Mouse (Mus musculus): Measurements from ENCODE around the gene Fem1a.

The Fem1a gene

DNA sequence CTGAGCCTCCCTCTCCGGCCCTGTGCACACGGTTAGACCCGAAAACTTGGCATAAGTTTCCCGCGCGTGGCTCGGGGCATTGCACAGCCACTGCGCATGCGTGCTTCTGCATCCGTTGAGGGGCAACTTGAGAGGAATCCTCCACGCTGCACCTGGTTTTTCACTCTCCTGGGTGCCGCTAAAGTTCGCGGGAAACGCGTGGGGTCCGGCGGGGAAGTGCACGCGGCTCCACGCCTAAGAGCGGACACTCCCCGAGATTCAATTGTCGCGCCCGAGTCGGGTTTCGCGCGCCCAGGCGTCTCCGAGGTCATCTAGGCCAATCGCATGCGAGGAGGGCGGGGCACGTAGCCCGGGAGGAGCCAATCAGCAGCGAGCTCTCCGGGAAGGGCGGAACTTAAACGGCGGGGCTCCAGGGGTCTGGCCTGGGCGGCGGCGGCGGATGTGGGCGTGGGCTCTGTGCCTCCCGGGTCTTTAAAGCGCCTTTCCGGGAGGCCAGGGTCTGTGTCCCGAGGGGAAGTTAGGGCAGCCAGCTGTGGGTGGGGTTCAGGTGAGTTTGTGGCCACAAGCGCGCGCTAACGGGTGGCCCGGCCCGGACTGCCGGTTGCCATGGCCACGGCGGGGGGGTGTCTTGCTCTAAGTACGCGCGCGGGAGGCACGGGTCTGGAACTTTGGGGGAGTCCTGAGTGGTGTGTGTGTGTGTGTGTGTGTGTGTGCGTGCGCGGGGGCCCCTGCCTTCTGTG is 47.4 kb downstream of the Fem1a start:
- peak; percentile 98 for DNase-seq (ENCODE audit: low spot score)

DNA sequence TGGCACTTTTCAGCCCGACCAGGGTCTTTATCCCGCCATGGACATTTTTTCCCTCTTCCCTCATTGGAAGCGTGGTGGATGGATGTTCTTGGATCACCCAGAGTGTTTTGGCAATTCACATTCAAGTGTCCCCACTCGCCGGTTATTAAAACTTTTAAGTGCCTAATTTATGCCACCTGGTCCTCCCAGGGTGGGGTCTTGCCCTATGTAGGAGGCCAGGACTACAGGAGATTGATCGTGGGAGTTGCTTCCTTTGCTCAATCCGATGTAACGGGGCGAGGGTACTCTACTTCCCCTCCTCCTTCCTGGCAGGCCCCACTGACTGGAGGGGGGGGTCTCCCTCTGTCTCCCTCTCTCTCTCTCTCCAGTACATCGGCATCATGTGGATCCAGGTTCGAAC is 48.1 kb downstream of the Fem1a start:
- DNase-seq (ENCODE audit: low spot score) = no peak

DNA sequence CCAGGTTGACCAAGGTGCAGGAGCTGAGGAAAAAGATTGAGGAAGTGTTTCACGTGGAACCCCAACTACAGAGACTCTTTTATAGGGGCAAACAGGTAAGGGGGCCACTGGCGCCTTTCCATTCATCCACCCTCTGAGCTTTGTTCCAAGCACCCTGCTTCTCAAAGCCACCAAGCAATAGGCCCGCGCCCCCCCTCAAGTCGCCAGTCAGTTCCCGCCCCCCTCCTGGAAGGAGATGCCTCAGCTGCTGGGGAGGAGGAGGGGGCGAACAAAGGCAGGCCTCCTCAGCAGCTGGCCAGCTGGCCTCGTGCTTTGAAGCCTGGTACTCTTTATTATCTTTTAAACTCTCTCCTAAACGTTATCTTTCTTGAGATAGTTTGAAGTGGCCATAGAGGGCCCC is 48.5 kb downstream of the Fem1a start:
- no peak for DNase-seq (ENCODE audit: low spot score)

- DNase-seq (ENCODE audit: low spot score) = no peak
Observed at GRCm38 (mm10) chr17:56305826-56306225, 49.2 kb downstream of the Fem1a start.

DNA sequence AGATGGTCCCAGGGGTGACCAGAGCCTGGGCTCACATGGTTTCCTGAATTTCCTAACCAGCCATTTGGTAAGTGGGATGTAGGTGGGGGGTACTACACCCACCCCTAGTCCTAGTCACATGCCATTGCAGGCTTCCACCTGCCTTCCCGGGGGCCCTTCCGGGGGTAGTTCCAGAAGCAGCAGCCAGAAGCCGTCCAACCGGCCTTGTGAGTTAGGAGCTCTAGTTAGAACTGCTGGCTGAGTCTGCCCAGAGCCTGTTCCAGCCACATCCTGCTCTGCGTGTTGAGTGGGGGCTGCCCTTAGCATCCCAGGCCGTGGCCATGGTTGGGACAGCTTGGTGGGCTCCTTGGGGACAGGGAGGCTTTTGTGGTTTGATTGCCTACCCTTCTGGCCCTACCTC is 51.5 kb downstream of the Fem1a start:
- no peak for DNase-seq (ENCODE audit: low spot score)

- no peak for DNase-seq (ENCODE audit: low spot score)
Observed at GRCm38 (mm10) chr17:56309191-56309945, 52.8 kb downstream of the Fem1a start.

All from embryo, embryonic 10 days (tissue).